9 mouse cellular contexts compared by ENCODE assay signal in genomic region chr11:119685477-119685876, GRCm38 (mm10).
DNase-seq lines count a peak whose midpoint lies in the region; ATAC-seq and TF ChIP-seq lines count a peak whose summit lies in the region.
"Had no signal": no experiment of that assay in that cellular context is flagged by ENCODE, and none has a peak within 500 bp of the region (broad histone marks: within the 10 kb centered on the region; RNA-seq: fewer than 3 reads in every experiment).

No protein-coding gene starts in this region.

- TF ChIP-seq RAD21 in MEL (IDR thresholded peaks at IDR 0.05; ENCODE audit: low read depth, low read length), result no peak

- 68% methylated on average over 5 of the region's 5 CpGs for WGBS in hindbrain, embryonic 12.5 days
- WGBS in hindbrain, embryonic 11.5 days, result 82% methylated on average over 5 of the region's 5 CpGs
- 20% methylated on average over 5 of the region's 5 CpGs for WGBS in forebrain, embryonic 14.5 days
- WGBS in limb, embryonic 14.5 days, result 46% methylated on average over 5 of the region's 5 CpGs

- no peaks in the 10 kb centered on the region for H3K36me3 ChIP-seq in hindbrain, embryonic 12.5 days
- no peaks in the 10 kb centered on the region for H3K36me3 ChIP-seq in hindbrain, embryonic 11.5 days (ENCODE audit: control insufficient read depth, insufficient read depth, low read length)
- H3K36me3 ChIP-seq in MEL (ENCODE audit: control insufficient read depth in 1 of 2, insufficient read depth in 2 of 2, low read length in 2 of 2), result peaks cover 5 to 22% of the 10 kb centered on the region in 2 experiments; a peak in 3 of 4 replicates
- no peaks in the 10 kb centered on the region for H3K36me3 ChIP-seq in forebrain, embryonic 14.5 days (ENCODE audit: control insufficient read depth, insufficient read depth, low read length)
- H3K36me3 ChIP-seq in limb, embryonic 14.5 days (ENCODE audit: control insufficient read depth, insufficient read depth, low read length), result no peaks in the 10 kb centered on the region

- intact Hi-C loops in left cerebral cortex, postnatal 4 days (cut with DNase I), result no loop called here

- no peak; a peak in 1 of 4 replicates for TF ChIP-seq POLR2A in MEL (IDR thresholded peaks at IDR 0.05; ENCODE audit: control insufficient read depth in 1 of 2, insufficient read depth in 1 of 2, low read depth in 1 of 2, low read length in 2 of 2, poor library complexity in 1 of 2)
- no peak for TF ChIP-seq POLR2A in limb, embryonic 14.5 days (IDR thresholded peaks at IDR 0.05; ENCODE audit: borderline replicate concordance, extremely low read depth, insufficient read depth, insufficient read length)

- DNase-seq in hindbrain, embryonic 11.5 days (ENCODE audit: low spot score), result no peak
- DNase-seq in MEL (ENCODE audit: low read depth, low spot score), result peak; percentile 62
- peak; percentile 61 for DNase-seq in forebrain, embryonic 14.5 days (ENCODE audit: low spot score)
- DNase-seq in limb, embryonic 14.5 days (ENCODE audit: low spot score), result no peak
- no peak for DNase-seq in urinary bladder, adult 2 months (ENCODE audit: low spot score)
- no peak for DNase-seq in embryo, embryonic 10.5 days (ENCODE audit: low spot score)
- DNase-seq in left cerebral cortex, postnatal 4 days, result no peak

- no peak for TF ChIP-seq CTCF in MEL (IDR thresholded peaks at IDR 0.05 in 2 of 3, conservative IDR thresholded peaks at IDR 0.05 in 1 of 3; ENCODE audit: control insufficient read depth in 1 of 3, insufficient read depth in 1 of 3, low read depth in 2 of 3, low read length in 3 of 3, poor library complexity in 1 of 3, severe bottlenecking in 1 of 3)

- peak overlapping the region; percentile 44; the same call in 1 of the 2 replicates for H3K27ac ChIP-seq in hindbrain, embryonic 12.5 days
- H3K27ac ChIP-seq in hindbrain, embryonic 11.5 days (ENCODE audit: low read depth, low read length), result no peak overlapping the region
- peak overlapping the region; percentile 8; the same call in 1 of the 2 replicates for H3K27ac ChIP-seq in MEL (ENCODE audit: control insufficient read depth, low read depth, low read length)
- peak overlapping the region; percentile 17; the same call in 1 of the 2 replicates for H3K27ac ChIP-seq in forebrain, embryonic 14.5 days (ENCODE audit: low read depth, low read length)
- 0 out of 2 replicates have a peak overlapping the region, but pooled peaks have one; percentile 30 for H3K27ac ChIP-seq in limb, embryonic 14.5 days (replicated peaks; ENCODE audit: low read depth, low read length)

- peak; percentile 22 to 53; a peak in 3 of 4 replicates for TF ChIP-seq EP300 in MEL (IDR thresholded peaks at IDR 0.05; ENCODE audit: low read depth in 1 of 2, low read length in 2 of 2)

- H3K9me3 ChIP-seq in hindbrain, embryonic 12.5 days (replicated peaks), result no peaks in the 10 kb centered on the region
- no peaks in the 10 kb centered on the region for H3K9me3 ChIP-seq in hindbrain, embryonic 11.5 days (ENCODE audit: control insufficient read depth, low read length)
- H3K9me3 ChIP-seq in MEL (replicated peaks; ENCODE audit: insufficient read depth, low read length), result no peaks in the 10 kb centered on the region
- no peaks in the 10 kb centered on the region for H3K9me3 ChIP-seq in forebrain, embryonic 14.5 days (replicated peaks; ENCODE audit: control insufficient read depth, low read length)
- H3K9me3 ChIP-seq in limb, embryonic 14.5 days (ENCODE audit: control insufficient read depth, low read length), result no peaks in the 10 kb centered on the region
- H3K9me3 ChIP-seq: megakaryocyte, embryonic 14.5 days had no signal

- no peak overlapping the region for H3K4me3 ChIP-seq in hindbrain, embryonic 12.5 days
- H3K4me3 ChIP-seq in hindbrain, embryonic 11.5 days (ENCODE audit: low read depth, low read length), result no peak overlapping the region
- H3K4me3 ChIP-seq in MEL (ENCODE audit: control insufficient read depth in 1 of 2, insufficient read depth in 1 of 2, low read depth in 2 of 2, low read length in 2 of 2), result no peak overlapping the region
- no peak overlapping the region for H3K4me3 ChIP-seq in forebrain, embryonic 14.5 days (ENCODE audit: low read depth, low read length)
- no peak overlapping the region for H3K4me3 ChIP-seq in limb, embryonic 14.5 days (replicated peaks; ENCODE audit: low read length)

- H3K9ac ChIP-seq in hindbrain, embryonic 12.5 days, result no peak overlapping the region
- no peak overlapping the region for H3K9ac ChIP-seq in hindbrain, embryonic 11.5 days (ENCODE audit: low read depth, low read length)
- H3K9ac ChIP-seq in MEL (ENCODE audit: control insufficient read depth, low read depth, low read length, poor library complexity, severe bottlenecking), result no peak overlapping the region
- H3K9ac ChIP-seq in forebrain, embryonic 14.5 days (ENCODE audit: low read length), result no peak overlapping the region
- no peak overlapping the region for H3K9ac ChIP-seq in limb, embryonic 14.5 days (ENCODE audit: low read depth, low read length, severe bottlenecking)

- ATAC-seq in hindbrain, embryonic 12.5 days (ENCODE audit: low FRiP score), result no peak
- ATAC-seq in hindbrain, embryonic 11.5 days (ENCODE audit: low FRiP score), result no peak
- no peak for ATAC-seq in forebrain, embryonic 14.5 days
- no peak for ATAC-seq in limb, embryonic 14.5 days (ENCODE audit: low FRiP score, low read depth)

- peaks cover 44% of the 10 kb centered on the region for H3K79me2 ChIP-seq in MEL (ENCODE audit: control insufficient read depth, insufficient read depth, low read length, poor library complexity)

- no peak overlapping the region for H3K4me2 ChIP-seq in hindbrain, embryonic 12.5 days (replicated peaks)
- H3K4me2 ChIP-seq in hindbrain, embryonic 11.5 days (replicated peaks; ENCODE audit: low read depth, low read length), result no peak overlapping the region
- no peak overlapping the region for H3K4me2 ChIP-seq in forebrain, embryonic 14.5 days (ENCODE audit: low read length)
- no peak overlapping the region for H3K4me2 ChIP-seq in limb, embryonic 14.5 days (replicated peaks; ENCODE audit: low read depth, low read length, severe bottlenecking)

- peaks cover 28% of the 10 kb centered on the region for H3K4me1 ChIP-seq in hindbrain, embryonic 12.5 days
- H3K4me1 ChIP-seq in hindbrain, embryonic 11.5 days (replicated peaks; ENCODE audit: control insufficient read depth, insufficient read depth, low read length), result no peaks in the 10 kb centered on the region
- H3K4me1 ChIP-seq in MEL (ENCODE audit: control insufficient read depth in 1 of 2, insufficient read depth in 2 of 2, low read length in 2 of 2), result peaks cover 13 to 32% of the 10 kb centered on the region in 2 experiments
- H3K4me1 ChIP-seq in forebrain, embryonic 14.5 days (ENCODE audit: control insufficient read depth, insufficient read depth, low read length), result peaks cover 13% of the 10 kb centered on the region
- H3K4me1 ChIP-seq in limb, embryonic 14.5 days (ENCODE audit: control insufficient read depth, insufficient read depth, low read length), result peaks cover 16% of the 10 kb centered on the region

- H3K27me3 ChIP-seq in hindbrain, embryonic 12.5 days, result no peaks in the 10 kb centered on the region
- H3K27me3 ChIP-seq in hindbrain, embryonic 11.5 days (ENCODE audit: control insufficient read depth, insufficient read depth, low read length), result no peaks in the 10 kb centered on the region
- no peaks in the 10 kb centered on the region for H3K27me3 ChIP-seq in MEL (ENCODE audit: control insufficient read depth in 1 of 2, insufficient read depth in 2 of 2, low read length in 2 of 2)
- H3K27me3 ChIP-seq in forebrain, embryonic 14.5 days (replicated peaks; ENCODE audit: control insufficient read depth, insufficient read depth, low read length), result no peaks in the 10 kb centered on the region
- H3K27me3 ChIP-seq in limb, embryonic 14.5 days (ENCODE audit: control insufficient read depth, insufficient read depth, low read length), result no peaks in the 10 kb centered on the region
- H3K27me3 ChIP-seq: megakaryocyte, embryonic 14.5 days had no signal

TF ChIP-seq in MEL, 35 proteins besides CTCF, POLR2A, EP300 and RAD21:
- TF ChIP-seq MAZ (IDR thresholded peaks at IDR 0.05; ENCODE audit: low read depth, low read length), result peak; percentile 58; the same call in 1 of the 2 replicates
- 0 out of 2 replicates have a peak, but pooled peaks have one; percentile 57 for TF ChIP-seq MYC (IDR thresholded peaks at IDR 0.05; ENCODE audit: low read depth, low read length)
- peak; percentile 79 for TF ChIP-seq RCOR1 (IDR thresholded peaks at IDR 0.05; ENCODE audit: low read depth, low read length)
- peak; percentile 58 for TF ChIP-seq ETS1 (IDR thresholded peaks at IDR 0.05; ENCODE audit: low read depth, low read length)
- TF ChIP-seq MAX (IDR thresholded peaks at IDR 0.05; ENCODE audit: low read length), result peak; percentile 36; the same call in 1 of the 2 replicates
- no peak for TF ChIP-seq MAFK (IDR thresholded peaks at IDR 0.05; ENCODE audit: borderline replicate concordance, low read depth, low read length)
- peak; percentile 37; the same call in 1 of the 2 replicates for TF ChIP-seq BHLHE40 (IDR thresholded peaks at IDR 0.05; ENCODE audit: borderline replicate concordance, low read depth, low read length)
- TF ChIP-seq UBTF (IDR thresholded peaks at IDR 0.05; ENCODE audit: borderline replicate concordance, insufficient read depth, low read depth, low read length), result no peak
- TF ChIP-seq TCF12 (IDR thresholded peaks at IDR 0.05; ENCODE audit: low read depth, low read length), result 0 out of 2 replicates have a peak, but pooled peaks have one; percentile 6
- TF ChIP-seq SIN3A (IDR thresholded peaks at IDR 0.05; ENCODE audit: low read length), result peak; percentile 53; the same call in 1 of the 2 replicates
- TF ChIP-seq MXI1 (IDR thresholded peaks at IDR 0.05; ENCODE audit: low read depth, low read length), result peak; percentile 47; the same call in 1 of the 2 replicates

Comparison
In these comparisons a context has a peak if more than half of its experiments do, and no peak if none do; other contexts are left out.
1. DNase-seq: peak in MEL (single experiment) and forebrain, embryonic 14.5 days (single experiment); none in hindbrain, embryonic 11.5 days (single experiment), limb, embryonic 14.5 days (single experiment), urinary bladder, adult 2 months (single experiment), embryo, embryonic 10.5 days (single experiment) and left cerebral cortex, postnatal 4 days (single experiment).